In the genomic region with DNA sequence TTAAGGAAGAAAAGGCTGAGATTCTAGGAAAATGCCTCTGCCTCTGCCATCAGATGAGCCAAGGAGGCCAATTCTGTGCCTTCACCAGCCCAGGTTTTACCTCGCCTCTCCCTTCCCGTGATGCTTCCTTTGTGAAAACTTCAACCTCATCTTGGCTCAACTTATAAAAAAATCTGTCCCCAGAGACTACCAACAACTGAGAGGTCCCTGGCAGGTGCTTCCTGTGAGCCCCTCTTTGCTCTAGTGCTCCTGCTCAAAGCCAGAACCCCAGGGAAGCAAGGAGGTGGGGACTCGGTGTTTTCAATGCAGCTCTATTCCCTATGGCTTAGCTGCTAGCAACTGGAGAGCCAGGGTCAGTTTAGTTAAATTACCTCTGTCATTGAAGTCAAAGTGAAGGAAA, we compare ENCODE assay signal across 21 mouse cellular contexts. TPM values are rescaled to one million over a fixed set of nuclear protein-coding genes. Genes with fewer than 3 reads are reported as not detected.
A peak's percentile ranks its signal among the peaks of the same experiment; 100 is the strongest.
DNase-seq lines count a peak whose midpoint lies in the region; ATAC-seq and TF ChIP-seq lines count a peak whose summit lies in the region.
"Had no signal": no experiment of that assay in that cellular context is flagged by ENCODE, and none has a peak within 500 bp of the region (broad histone marks: within the 10 kb centered on the region; RNA-seq: fewer than 3 reads in every experiment).

No protein-coding gene starts in this region.

- peak; percentile 46 to 55 for DNase-seq in spleen, postnatal 36 days (ENCODE audit: low spot score in 2 of 2)
- DNase-seq in spleen, postnatal 14 days (ENCODE audit: low spot score in 2 of 2), result no peak
- peak; percentile 60 for DNase-seq in CH12.LX (ENCODE audit: extremely low read depth)
- peak; percentile 58 for DNase-seq in splenic B cell, adult 2 months (ENCODE audit: low read depth, low spot score)
- no peak for DNase-seq in cerebellum, adult 2 months
- DNase-seq: adrenal gland, adult 2 months; adrenal gland, postnatal 25 days; cerebellum, adult 11-12 months; cerebellum, adult 9-10 months; cerebellum, postnatal 14 days; gastrocnemius, postnatal 25 days; heart, adult 2 months; heart, postnatal 14 days; heart, postnatal 4 days had no signal

- dilution Hi-C loops in CH12.LX (cut with MboI; ENCODE audit: extremely low pct_ligation_motif_present, extremely low pct_unique_long_range_greater_than_20kb, low sequenced_read_pairs), result no loop called here

- no peak for ATAC-seq in granulocyte monocyte progenitor cell, adult 5-6 weeks (replicated peaks; ENCODE audit: poor library complexity, severe bottlenecking)
- ATAC-seq: forebrain, embryonic 14.5 days; hindbrain, postnatal 0 days; inflammation-experienced regulatory T-cells, adult 6 months had no signal

- H3K9ac ChIP-seq in CH12.LX (ENCODE audit: insufficient read depth, low read depth), result no peak overlapping the region
- H3K9ac ChIP-seq: heart, embryonic 13.5 days; hindbrain, embryonic 14.5 days had no signal

- no peaks in the 10 kb centered on the region for H3K79me2 ChIP-seq in CH12.LX (replicated peaks; ENCODE audit: control insufficient read depth, extremely low read depth, insufficient read depth, poor library complexity, severe bottlenecking)

- no peaks in the 10 kb centered on the region for H3K27me3 ChIP-seq in CH12.LX (replicated peaks)
- H3K27me3 ChIP-seq in splenic B cell, adult 2 months (ENCODE audit: control insufficient read depth, insufficient read depth, low read length, poor library complexity, severe bottlenecking), result no peaks in the 10 kb centered on the region
- no peaks in the 10 kb centered on the region for H3K27me3 ChIP-seq in cerebellum, adult 2 months (ENCODE audit: control insufficient read depth, insufficient read depth, low read length)

- no peak for TF ChIP-seq POLR2A in CH12.LX (IDR thresholded peaks at IDR 0.05; ENCODE audit: low read depth, low read length)
- no peak for TF ChIP-seq POLR2A in cerebellum, adult 2 months (IDR thresholded peaks at IDR 0.05; ENCODE audit: borderline replicate concordance, insufficient read depth, low read length)

- WGBS in cerebellum, adult 2 months, result 26% methylated on average over 3 of the region's 3 CpGs

- peak; percentile 53; the same call in 1 of the 2 replicates for TF ChIP-seq EP300 in CH12.LX (IDR thresholded peaks at IDR 0.05; ENCODE audit: low read length)

- TF ChIP-seq RAD21 in CH12.LX (IDR thresholded peaks at IDR 0.05; ENCODE audit: low read depth, low read length), result no peak

- no peak overlapping the region for H3K27ac ChIP-seq in CH12.LX (ENCODE audit: insufficient read depth, low read depth)
- no peak overlapping the region for H3K27ac ChIP-seq in cerebellum, adult 2 months (ENCODE audit: insufficient read depth, low read length)
- H3K27ac ChIP-seq: heart, adult 2 months; heart, embryonic 10.5 days; heart, embryonic 13.5 days; hindbrain, embryonic 14.5 days; hindbrain, postnatal 0 days had no signal

- no peak overlapping the region for H3K4me2 ChIP-seq in CH12.LX (ENCODE audit: insufficient read depth, low read depth, poor library complexity, severe bottlenecking)
- H3K4me2 ChIP-seq: heart, embryonic 13.5 days; hindbrain, embryonic 14.5 days had no signal

- no peaks in the 10 kb centered on the region for H3K9me3 ChIP-seq in CH12.LX (replicated peaks; ENCODE audit: low read length)
- H3K9me3 ChIP-seq: heart, embryonic 10.5 days; heart, embryonic 13.5 days had no signal

- in situ Hi-C loops in CH12.LX (cut with MboI; ENCODE audit: low pct_ligation_motif_present, low pct_unique_long_range_greater_than_20kb, low sequenced_read_pairs), result no loop called here

- H3K4me1 ChIP-seq in CH12.LX (ENCODE audit: control insufficient read depth in 1 of 2, insufficient read depth in 2 of 2), result peaks cover 8 to 50% of the 10 kb centered on the region in 2 experiments
- no peaks in the 10 kb centered on the region for H3K4me1 ChIP-seq in cerebellum, adult 2 months (ENCODE audit: control insufficient read depth, insufficient read depth, low read length)
- H3K4me1 ChIP-seq: heart, embryonic 10.5 days had no signal

- H3K4me3 ChIP-seq in CH12.LX (replicated peaks in 1 of 3; ENCODE audit: low read depth in 2 of 3, low read length in 2 of 3, poor library complexity in 1 of 3), result no peak overlapping the region
- H3K4me3 ChIP-seq in cerebellum, adult 2 months (replicated peaks; ENCODE audit: insufficient read depth, low read depth, low read length), result no peak overlapping the region
- H3K4me3 ChIP-seq: heart, adult 2 months; heart, embryonic 10.5 days; heart, embryonic 13.5 days had no signal

- H3K36me3 ChIP-seq in CH12.LX (replicated peaks in 1 of 2; ENCODE audit: control insufficient read depth in 1 of 2, insufficient read depth in 1 of 2, low read length in 1 of 2), result no peaks in the 10 kb centered on the region
- no peaks in the 10 kb centered on the region for H3K36me3 ChIP-seq in splenic B cell, adult 2 months (ENCODE audit: control insufficient read depth, insufficient read depth, low read length, poor library complexity, severe bottlenecking)
- H3K36me3 ChIP-seq: heart, embryonic 10.5 days; heart, embryonic 13.5 days had no signal

- no peak for TF ChIP-seq CTCF in CH12.LX (conservative IDR thresholded peaks at IDR 0.05 in 1 of 2, IDR thresholded peaks at IDR 0.05 in 1 of 2; ENCODE audit: low read depth in 2 of 2, low read length in 2 of 2)
- TF ChIP-seq CTCF in cerebellum, adult 2 months (IDR thresholded peaks at IDR 0.05; ENCODE audit: borderline replicate concordance, insufficient read depth, low read depth, low read length), result no peak

TF ChIP-seq in CH12.LX, 34 proteins besides CTCF, POLR2A, EP300 and RAD21:
- 0 out of 2 replicates have a peak, but pooled peaks have one; percentile 48 for TF ChIP-seq TCF12 (IDR thresholded peaks at IDR 0.05; ENCODE audit: low read depth, low read length)
- peak; percentile 88 for TF ChIP-seq ZNF384 (IDR thresholded peaks at IDR 0.05; ENCODE audit: low read depth, low read length)
- TF ChIP-seq MAZ (IDR thresholded peaks at IDR 0.05; ENCODE audit: low read depth, low read length), result no peak
- TF ChIP-seq ETS1 (conservative IDR thresholded peaks at IDR 0.05; ENCODE audit: low read depth, low read length), result peak; percentile 43; the same call in 1 of the 2 replicates

RNA-seq across cellular contexts. Expression of a gene that starts 10.5 kb away (rescaled TPM):
- 0.04 and 0.08 TPM in 2 replicates for total RNA-seq in CH12.LX (2012; rRNA removed)
- 0.04 TPM in 2 replicates for total RNA-seq in CH12.LX (2014; rRNA removed)
- 0.06 and 0.08 TPM in 2 replicates for polyA plus RNA-seq in CH12.LX (2012; ENCODE audit: insufficient read length, low read depth)
- total RNA-seq in granulocyte monocyte progenitor cell, adult 5-6 weeks (2014; fragmentation: Nextera tagmentation), result 0.02 and 0.32 TPM in 2 replicates
- total RNA-seq in granulocyte monocyte progenitor cell, adult 5-6 weeks (2017), result 0.05 and 0.17 TPM in 2 replicates
- 1.3 and 1.9 TPM in 2 replicates for polyA plus RNA-seq in cerebellum, adult 2 months (2012; rRNA removed)
- polyA plus RNA-seq: inflammation-experienced regulatory T-cells, adult 6 months had no signal

RNA-seq across cellular contexts. Expression of a gene that starts 23.2 kb away (rescaled TPM):
- total RNA-seq in CH12.LX (2012; rRNA removed) (27.9 and 31.4 TPM in 2 replicates), CH12.LX (2014; rRNA removed) (45.0 and 53.7 TPM in 2 replicates)
- 33.3 and 34.8 TPM in 2 replicates for polyA plus RNA-seq in CH12.LX (2012; ENCODE audit: insufficient read length, low read depth)
- 35.9 and 42.7 TPM in 2 replicates for total RNA-seq in granulocyte monocyte progenitor cell, adult 5-6 weeks (2014; fragmentation: Nextera tagmentation)
- 49.2 and 61.5 TPM in 2 replicates for total RNA-seq in granulocyte monocyte progenitor cell, adult 5-6 weeks (2017)
- 38.0 and 40.4 TPM in 2 replicates for polyA plus RNA-seq in cerebellum, adult 2 months (2012; rRNA removed)

Comparison
In these comparisons a context has a peak if more than half of its experiments do, and no peak if none do; other contexts are left out.
1. DNase-seq: peak in spleen, postnatal 36 days (2 of 2), CH12.LX (single experiment) and splenic B cell, adult 2 months (single experiment); none in spleen, postnatal 14 days (0 of 2) and cerebellum, adult 2 months (0 of 2).